8 mouse cellular contexts compared by ENCODE assay signal in genomic region chr9:51394372-51394771, GRCm38 (mm10).
DNase-seq lines count a peak whose midpoint lies in the region; ATAC-seq lines count a peak whose summit lies in the region.

No protein-coding gene starts in this region.

- no peak for DNase-seq in embryonic facial prominence, embryonic 10.5 days (ENCODE audit: low spot score)
- DNase-seq in adrenal gland, postnatal 14 days, result peak; percentile 18
- peak; percentile 79 for DNase-seq in gastrocnemius, adult 18-20 months (ENCODE audit: low spot score)
- peak; percentile 38 to 69 for DNase-seq in layer of hippocampus, adult 8-10 months (ENCODE audit: low spot score in 2 of 2)
- peak; percentile 34 for DNase-seq in lung, postnatal 25 days (ENCODE audit: low spot score)
- DNase-seq in liver, result no peak

- WGBS in embryonic facial prominence, embryonic 13.5 days, result 55% methylated on average over 9 of the region's 9 CpGs
- 81% methylated on average over 9 of the region's 9 CpGs for WGBS in embryonic facial prominence, embryonic 10.5 days
- 51% methylated on average over 9 of the region's 9 CpGs for WGBS in intestine, embryonic 15.5 days

- H3K4me2 ChIP-seq in embryonic facial prominence, embryonic 13.5 days, result peak overlapping the region; percentile 1; the same call in 1 of the 2 replicates
- no peak overlapping the region for H3K4me2 ChIP-seq in intestine, embryonic 15.5 days (replicated peaks)

- peaks cover 4% of the 10 kb centered on the region for H3K4me1 ChIP-seq in embryonic facial prominence, embryonic 13.5 days
- peaks cover 5% of the 10 kb centered on the region; the same call in 1 of the 2 replicates for H3K4me1 ChIP-seq in embryonic facial prominence, embryonic 10.5 days
- H3K4me1 ChIP-seq in intestine, embryonic 15.5 days (replicated peaks), result no peaks in the 10 kb centered on the region

- H3K27me3 ChIP-seq in embryonic facial prominence, embryonic 13.5 days, result no peaks in the 10 kb centered on the region
- H3K27me3 ChIP-seq in embryonic facial prominence, embryonic 10.5 days (replicated peaks; ENCODE audit: low read depth, poor library complexity, severe bottlenecking), result no peaks in the 10 kb centered on the region
- no peaks in the 10 kb centered on the region for H3K27me3 ChIP-seq in intestine, embryonic 15.5 days (replicated peaks)

- H3K4me3 ChIP-seq in embryonic facial prominence, embryonic 13.5 days, result no peak overlapping the region
- H3K4me3 ChIP-seq in embryonic facial prominence, embryonic 10.5 days, result no peak overlapping the region
- no peak overlapping the region for H3K4me3 ChIP-seq in intestine, embryonic 15.5 days (replicated peaks)

- H3K27ac ChIP-seq in embryonic facial prominence, embryonic 13.5 days, result no peak overlapping the region
- no peak overlapping the region for H3K27ac ChIP-seq in embryonic facial prominence, embryonic 10.5 days (replicated peaks)
- H3K27ac ChIP-seq in intestine, embryonic 15.5 days, result no peak overlapping the region

- no peak for ATAC-seq in embryonic facial prominence, embryonic 13.5 days (ENCODE audit: insufficient number of reproducible peaks, insufficient read depth, low FRiP score, low TSS enrichment, low read depth)
- ATAC-seq in intestine, embryonic 15.5 days, result no peak

- no peaks in the 10 kb centered on the region for H3K9me3 ChIP-seq in embryonic facial prominence, embryonic 13.5 days
- no peaks in the 10 kb centered on the region for H3K9me3 ChIP-seq in embryonic facial prominence, embryonic 10.5 days
- no peaks in the 10 kb centered on the region for H3K9me3 ChIP-seq in intestine, embryonic 15.5 days

- no peak overlapping the region for H3K9ac ChIP-seq in embryonic facial prominence, embryonic 13.5 days
- no peak overlapping the region for H3K9ac ChIP-seq in intestine, embryonic 15.5 days

- H3K36me3 ChIP-seq in embryonic facial prominence, embryonic 13.5 days, result no peaks in the 10 kb centered on the region
- no peaks in the 10 kb centered on the region for H3K36me3 ChIP-seq in embryonic facial prominence, embryonic 10.5 days (replicated peaks)
- no peaks in the 10 kb centered on the region for H3K36me3 ChIP-seq in intestine, embryonic 15.5 days

Comparison
In these comparisons a context has a peak if more than half of its experiments do, and no peak if none do; other contexts are left out.
1. DNase-seq: peak in adrenal gland, postnatal 14 days (single experiment), gastrocnemius, adult 18-20 months (single experiment), layer of hippocampus, adult 8-10 months (2 of 2) and lung, postnatal 25 days (single experiment); none in embryonic facial prominence, embryonic 10.5 days (single experiment) and liver (single experiment).